Mouse (Mus musculus) megakaryocyte, embryonic 14.5 days (primary cell): ENCODE data around the gene Trmt1. TPM values are rescaled to one million over a fixed set of nuclear protein-coding genes. Genes with fewer than 3 reads are reported as not detected.

ENCODE experiments used
- H3K27me3 ChIP-seq: replicated peaks from 2 replicates; pipeline ENCODE3; 2012; ENCODE audit warnings: inconsistent platforms
- H3K36me3 ChIP-seq: replicated peaks from 2 replicates; pipeline ENCODE3; 2012; ENCODE audit warnings: low read length, inconsistent platforms, mixed read lengths
- H3K4me1 ChIP-seq: 2 replicates; pipeline ENCODE4 v1.6.1; 2012; ENCODE audit warnings: inconsistent platforms
- H3K4me3 ChIP-seq: replicated peaks from 2 replicates; pipeline ENCODE3; 2012; ENCODE audit warnings: moderate library complexity, mild to moderate bottlenecking, inconsistent platforms
- H3K9me3 ChIP-seq: 2 replicates; pipeline ENCODE4 v1.6.1; 2012; ENCODE audit warnings: inconsistent platforms
- FLI1 ChIP-seq: IDR thresholded peaks from 2 replicates; pipeline ENCODE4 v1.6.1; 2012; ENCODE audit warnings: low read length, inconsistent platforms, mixed read lengths
- GATA1 ChIP-seq: IDR thresholded peaks from 3 replicates; pipeline ENCODE4 v1.6.1; 2012; ENCODE audit warnings: mixed read lengths, low read length, inconsistent platforms, borderline replicate concordance
- polyA plus RNA-seq: library from polyadenylated mRNA; stranded (reverse); fragments of >175 nt; gene quantifications from 2 replicates; pipeline ENCODE4 v1.2.3, GENCODE M21; 2012; ENCODE audit warnings: low replicate concordance; ENCODE audit not compliant: insufficient read depth

Trmt1 gene
- polyA plus RNA-seq, 1 experiment: 120 TPM

GRCm38 (mm10) chr8:84738266-84738665 lies 52.2 kb downstream of the Trmt1 start:
- TF ChIP-seq FLI1: no peak
- TF ChIP-seq GATA1: no peak
- no peak overlapping the region for H3K4me3 ChIP-seq
- H3K27me3 ChIP-seq: peaks cover 54% of the 10 kb centered on the region
- peaks cover 8% of the 10 kb centered on the region for H3K36me3 ChIP-seq
- no peaks in the 10 kb centered on the region for H3K9me3 ChIP-seq
- peaks cover 88% of the 10 kb centered on the region for H3K4me1 ChIP-seq

GRCm38 (mm10) chr8:84738715-84739400 lies 52.8 kb downstream of the Trmt1 start:
- no peak overlapping the region for H3K4me3 ChIP-seq
- H3K27me3 ChIP-seq: peaks cover 49% of the 10 kb centered on the region
- peaks cover 88% of the 10 kb centered on the region for H3K4me1 ChIP-seq
- peaks cover 2% of the 10 kb centered on the region for H3K36me3 ChIP-seq
- H3K9me3 ChIP-seq: no peaks in the 10 kb centered on the region
- TF ChIP-seq FLI1: no peak
- TF ChIP-seq GATA1: no peak

GRCm38 (mm10) chr8:84739401-84739742 lies 53.3 kb downstream of the Trmt1 start:
- no peak overlapping the region for H3K4me3 ChIP-seq
- H3K4me1 ChIP-seq: peaks cover 88% of the 10 kb centered on the region
- H3K27me3 ChIP-seq: peaks cover 44% of the 10 kb centered on the region
- no peak for TF ChIP-seq FLI1
- no peak for TF ChIP-seq GATA1
- no peaks in the 10 kb centered on the region for H3K36me3 ChIP-seq
- no peaks in the 10 kb centered on the region for H3K9me3 ChIP-seq

- Histone ChIP-seq H3K36me3 (no peaks in the 10 kb centered on the region), H3K4me1 (peaks cover 88% of the 10 kb centered on the region), H3K9me3 (no peaks in the 10 kb centered on the region), H3K27me3 (peaks cover 38% of the 10 kb centered on the region), H3K4me3 (no peak overlapping the region)
- no peak for TF ChIP-seq GATA1
- TF ChIP-seq FLI1: no peak
Measured at GRCm38 (mm10) chr8:84740895-84741843, 55.1 kb downstream of the Trmt1 start.

GRCm38 (mm10) chr8:84742171-84743053 lies 56.3 kb downstream of the Trmt1 start:
- peaks cover 79% of the 10 kb centered on the region for H3K4me1 ChIP-seq
- H3K27me3 ChIP-seq: peaks cover 40% of the 10 kb centered on the region
- H3K36me3 ChIP-seq: no peaks in the 10 kb centered on the region
- no peak for TF ChIP-seq FLI1
- no peak overlapping the region for H3K4me3 ChIP-seq
- no peaks in the 10 kb centered on the region for H3K9me3 ChIP-seq

GRCm38 (mm10) chr8:84743054-84743415 lies 56.9 kb downstream of the Trmt1 start:
- TF ChIP-seq GATA1 (no peak), FLI1 (no peak)
- Histone ChIP-seq H3K9me3 (no peaks in the 10 kb centered on the region), H3K27me3 (peaks cover 40% of the 10 kb centered on the region), H3K4me3 (no peak overlapping the region), H3K4me1 (peaks cover 72% of the 10 kb centered on the region), H3K36me3 (no peaks in the 10 kb centered on the region)

GRCm38 (mm10) chr8:84743517-84744420 lies 57.7 kb downstream of the Trmt1 start:
- Histone ChIP-seq H3K4me3 (no peak overlapping the region), H3K4me1 (peaks cover 65% of the 10 kb centered on the region), H3K27me3 (peaks cover 34% of the 10 kb centered on the region), H3K9me3 (no peaks in the 10 kb centered on the region), H3K36me3 (no peaks in the 10 kb centered on the region)
- TF ChIP-seq GATA1: no peak
- TF ChIP-seq FLI1: no peak

- Histone ChIP-seq H3K9me3 (no peaks in the 10 kb centered on the region), H3K27me3 (peaks cover 26% of the 10 kb centered on the region), H3K4me1 (peaks cover 54% of the 10 kb centered on the region), H3K36me3 (peaks cover 8% of the 10 kb centered on the region), H3K4me3 (no peak overlapping the region)
- TF ChIP-seq GATA1 (no peak), FLI1 (no peak)
Measured at GRCm38 (mm10) chr8:84745032-84745925, 59.2 kb downstream of the Trmt1 start.

Other genes with a start within 250 kb of the Trmt1 start
- 106 and 333 TPM in 2 replicates for gene Ier2, start 23.5 kb upstream of the Trmt1 start, polyA plus RNA-seq
- 144 and 266 TPM in 2 replicates for gene Nacc1, start 1.6 kb downstream of the Trmt1 start, polyA plus RNA-seq
- 347 and 510 TPM in 2 replicates for gene Lyl1, start 15.2 kb downstream of the Trmt1 start, polyA plus RNA-seq
- 2.7 and 19.7 TPM in 2 replicates for gene G430095P16Rik, start 36.7 kb downstream of the Trmt1 start, polyA plus RNA-seq
- gene Nfix, start 114.0 kb downstream of the Trmt1 start, polyA plus RNA-seq: 18.4 and 27.4 TPM in 2 replicates
- 3.1 TPM in 1 of 2 replicates, not detected in the other for gene Dand5, start 136.5 kb downstream of the Trmt1 start, polyA plus RNA-seq
- 37.4 and 49.3 TPM in 2 replicates for gene Gadd45gip1, start 145.2 kb downstream of the Trmt1 start, polyA plus RNA-seq
- 338 and 623 TPM in 2 replicates for gene Rad23a, start 154.4 kb downstream of the Trmt1 start, polyA plus RNA-seq
- 235 and 510 TPM in 2 replicates for gene Calr, start 160.6 kb downstream of the Trmt1 start, polyA plus RNA-seq
- 30.7 and 64.8 TPM in 2 replicates for gene Farsa, start 170.7 kb downstream of the Trmt1 start, polyA plus RNA-seq
- 24.3 and 63.0 TPM in 2 replicates for gene Syce2, start 185.8 kb downstream of the Trmt1 start, polyA plus RNA-seq
- gene Gcdh, start 207.6 kb downstream of the Trmt1 start, polyA plus RNA-seq: 13.9 and 24.1 TPM in 2 replicates
- gene Klf1, start 215.6 kb downstream of the Trmt1 start, polyA plus RNA-seq: 7.9 and 11.9 TPM in 2 replicates
- 3.5 and 13.5 TPM in 2 replicates for gene Dnase2a, start 222.3 kb downstream of the Trmt1 start, polyA plus RNA-seq